In genomic region chr6:127970120-127970519, GRCm38 (mm10) we compare ENCODE assay signal across 8 mouse cellular contexts.
DNase-seq lines count a peak whose midpoint lies in the region; ATAC-seq and TF ChIP-seq lines count a peak whose summit lies in the region.

No protein-coding gene starts in this region.

- ATAC-seq in forebrain, postnatal 0 days = peak; percentile 75
- ATAC-seq in hindbrain, embryonic 14.5 days (ENCODE audit: low FRiP score) = peak; percentile 45; the same call in 1 of the 2 replicates
- peak; percentile 51; the same call in 1 of the 2 replicates for ATAC-seq in midbrain, embryonic 12.5 days (ENCODE audit: low FRiP score, low read depth)
- no peak for ATAC-seq in monocyte, adult 5-6 weeks (replicated peaks; ENCODE audit: insufficient number of reproducible peaks, low FRiP score, low TSS enrichment, poor library complexity, severe bottlenecking)

- no peak overlapping the region for H3K4me3 ChIP-seq in cerebellum, adult 2 months (replicated peaks; ENCODE audit: insufficient read depth, low read depth, low read length)
- H3K4me3 ChIP-seq in forebrain, postnatal 0 days (ENCODE audit: low read depth, low read length) = no peak overlapping the region
- H3K4me3 ChIP-seq in hindbrain, embryonic 14.5 days (replicated peaks; ENCODE audit: low read length) = no peak overlapping the region
- no peak overlapping the region for H3K4me3 ChIP-seq in midbrain, embryonic 12.5 days

- TF ChIP-seq POLR2A in cerebellum, adult 2 months (IDR thresholded peaks at IDR 0.05; ENCODE audit: borderline replicate concordance, insufficient read depth, low read length) = no peak

- H3K36me3 ChIP-seq in forebrain, postnatal 0 days (ENCODE audit: insufficient read depth) = peaks cover 4% of the 10 kb centered on the region; the same call in 1 of the 2 replicates
- H3K36me3 ChIP-seq in hindbrain, embryonic 14.5 days (replicated peaks; ENCODE audit: control insufficient read depth, insufficient read depth) = no peaks in the 10 kb centered on the region
- H3K36me3 ChIP-seq in midbrain, embryonic 12.5 days = no peaks in the 10 kb centered on the region

- H3K27me3 ChIP-seq in cerebellum, adult 2 months (ENCODE audit: control insufficient read depth, insufficient read depth, low read length) = no peaks in the 10 kb centered on the region
- H3K27me3 ChIP-seq in forebrain, postnatal 0 days (ENCODE audit: insufficient read depth, low read length) = no peaks in the 10 kb centered on the region
- H3K27me3 ChIP-seq in hindbrain, embryonic 14.5 days (ENCODE audit: control insufficient read depth, insufficient read depth, low read length) = no peaks in the 10 kb centered on the region
- no peaks in the 10 kb centered on the region for H3K27me3 ChIP-seq in midbrain, embryonic 12.5 days

- H3K27ac ChIP-seq in cerebellum, adult 2 months (ENCODE audit: insufficient read depth, low read length) = no peak overlapping the region
- H3K27ac ChIP-seq in forebrain, postnatal 0 days (ENCODE audit: low read depth, low read length) = no peak overlapping the region
- no peak overlapping the region for H3K27ac ChIP-seq in hindbrain, embryonic 14.5 days
- no peak overlapping the region for H3K27ac ChIP-seq in midbrain, embryonic 12.5 days (replicated peaks)

- peak; percentile 98 for TF ChIP-seq CTCF in cerebellum, adult 2 months (IDR thresholded peaks at IDR 0.05; ENCODE audit: borderline replicate concordance, insufficient read depth, low read depth, low read length)
- peak; percentile 99 for TF ChIP-seq CTCF in forebrain, postnatal 0 days (IDR thresholded peaks at IDR 0.05; ENCODE audit: low read depth)

- no peaks in the 10 kb centered on the region for H3K9me3 ChIP-seq in forebrain, postnatal 0 days (ENCODE audit: low read length)
- no peaks in the 10 kb centered on the region for H3K9me3 ChIP-seq in hindbrain, embryonic 14.5 days (ENCODE audit: control insufficient read depth, low read length)
- no peaks in the 10 kb centered on the region for H3K9me3 ChIP-seq in midbrain, embryonic 12.5 days

- H3K4me1 ChIP-seq in cerebellum, adult 2 months (ENCODE audit: control insufficient read depth, insufficient read depth, low read length) = peaks cover 47% of the 10 kb centered on the region
- no peaks in the 10 kb centered on the region for H3K4me1 ChIP-seq in forebrain, postnatal 0 days (ENCODE audit: insufficient read depth)
- peaks cover 26% of the 10 kb centered on the region for H3K4me1 ChIP-seq in hindbrain, embryonic 14.5 days (replicated peaks; ENCODE audit: control insufficient read depth, insufficient read depth, low read length)
- peaks cover 20% of the 10 kb centered on the region; the same call in 1 of the 2 replicates for H3K4me1 ChIP-seq in midbrain, embryonic 12.5 days

- H3K4me2 ChIP-seq in forebrain, postnatal 0 days (ENCODE audit: low read depth) = no peak overlapping the region
- H3K4me2 ChIP-seq in hindbrain, embryonic 14.5 days (replicated peaks) = no peak overlapping the region
- no peak overlapping the region for H3K4me2 ChIP-seq in midbrain, embryonic 12.5 days (replicated peaks)

- H3K9ac ChIP-seq in forebrain, postnatal 0 days = no peak overlapping the region
- no peak overlapping the region for H3K9ac ChIP-seq in hindbrain, embryonic 14.5 days
- no peak overlapping the region for H3K9ac ChIP-seq in midbrain, embryonic 12.5 days (replicated peaks)

- 5% methylated on average over 7 of the region's 7 CpGs for WGBS in cerebellum, adult 2 months
- 5% methylated on average over 7 of the region's 7 CpGs for WGBS in forebrain, postnatal 0 days
- WGBS in hindbrain, embryonic 14.5 days = 4% methylated on average over 7 of the region's 7 CpGs
- 8% methylated on average over 7 of the region's 7 CpGs for WGBS in midbrain, embryonic 12.5 days

- peak; percentile 67 for DNase-seq in WW6 (ENCODE audit: low read depth, low spot score)
- peak; percentile 85 to 94 for DNase-seq in cerebellum, adult 2 months
- DNase-seq in forebrain, postnatal 0 days = peak; percentile 90
- peak; percentile 91 for DNase-seq in hindbrain, embryonic 14.5 days (ENCODE audit: low spot score)
- DNase-seq in left cerebral cortex, adult 18-20 months (ENCODE audit: low spot score in 2 of 2) = peak; percentile 86 to 88
- peak; percentile 19 for DNase-seq in spleen, adult 12 weeks (ENCODE audit: low spot score)

Comparison
In these comparisons a context has a peak if more than half of its experiments do, and no peak if none do; other contexts are left out.
1. DNase-seq: peak in every context shown above with its lines; median percentile 91 in hindbrain, embryonic 14.5 days; 90 in forebrain, postnatal 0 days; 90 in cerebellum, adult 2 months; 87 in left cerebral cortex, adult 18-20 months; 67 in WW6; 19 in spleen, adult 12 weeks.